Mouse (Mus musculus): ENCODE measurements around the gene Tigd3. TPM values are rescaled to one million over a fixed set of nuclear protein-coding genes. Genes with fewer than 3 reads are reported as not detected.

The Tigd3 gene
- 1.0 TPM for polyA plus RNA-seq (2012; fragmentation: generic; extraction: Trizol)
- long read RNA-seq, experiment 1 = 0 reads
- long read RNA-seq, experiment 2, transcript Tigd3-202 (2 exons, 2,155 nt) = major isoform, 7 of 10 reads
- long read RNA-seq, experiment 2, partial matches to known transcripts = 0 of 10 reads
- long read RNA-seq, experiment 2, other reads (novel, unspliced or antisense) = 0 of 10 reads

DNA sequence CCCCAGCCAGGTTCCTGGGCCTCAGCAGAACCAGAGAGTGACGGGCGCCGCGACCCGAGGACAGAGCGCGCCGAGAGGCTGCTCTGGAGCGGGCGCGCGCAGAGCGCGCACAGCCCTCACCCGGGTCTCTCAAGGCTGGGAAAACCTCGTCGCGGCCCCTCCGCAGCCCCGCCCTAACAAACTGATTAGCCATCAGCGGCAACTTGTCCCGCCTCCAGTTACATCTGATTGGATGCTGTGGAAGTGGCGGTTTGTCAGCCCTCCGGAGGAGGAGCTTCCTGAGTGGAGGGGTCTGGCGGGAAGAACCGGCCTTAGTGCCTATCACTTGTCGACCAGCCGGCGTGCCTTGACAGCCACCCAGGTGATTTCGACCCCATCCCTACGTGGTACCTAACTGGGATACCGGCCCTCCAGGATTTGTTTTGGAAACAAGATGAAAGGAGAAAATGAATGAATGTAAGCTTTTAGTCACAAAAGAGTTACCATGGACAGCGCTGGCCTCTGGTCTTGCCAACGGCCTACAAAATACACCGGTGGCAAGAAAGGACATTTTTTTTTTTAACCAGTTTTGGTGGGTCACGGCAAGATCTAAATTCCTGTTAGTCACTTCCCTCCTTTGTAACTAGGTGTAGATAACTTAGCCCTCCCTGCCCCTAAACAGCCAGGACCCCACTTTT is at the start of gene Tigd3:
Gene Tigd3, minus strand, starts transcription at position 148 of the 677 bp plus-strand sequence.
- TF ChIP-seq CTCF (IDR thresholded peaks at IDR 0.05; ENCODE audit: control insufficient read depth, insufficient read depth, insufficient read length) (no peak), MAX (IDR thresholded peaks at IDR 0.05) (no peak), FOSL1 (IDR thresholded peaks at IDR 0.05; ENCODE audit: insufficient read depth, low read length, poor library complexity, severe bottlenecking) (no peak), CEBPB (IDR thresholded peaks at IDR 0.05; ENCODE audit: low read depth) (no peak), USF1 (IDR thresholded peaks at IDR 0.05; ENCODE audit: low read depth) (no peak), MYOD1 (IDR thresholded peaks at IDR 0.05; ENCODE audit: control insufficient read depth, insufficient read length, low read depth) (no peak), MYOG (IDR thresholded peaks at IDR 0.05; ENCODE audit: control insufficient read depth, extremely low read depth, insufficient read length) (no peak)
- Histone ChIP-seq H3K4me3 (ENCODE audit: insufficient read depth, poor library complexity, severe bottlenecking) (peak within 1 kb of the TSS; percentile 28), H3K79me3 (ENCODE audit: low read depth) (no peaks in the 10 kb centered on the region), H3K27me3 (ENCODE audit: control insufficient read depth, insufficient read depth, insufficient read length) (no peaks in the 10 kb centered on the region), H3K79me2 (ENCODE audit: control insufficient read depth, insufficient read depth) (no peaks in the 10 kb centered on the region), H3K36me3 (ENCODE audit: control insufficient read depth, insufficient read depth) (peaks cover 36% of the 10 kb centered on the region), H3ac (ENCODE audit: control insufficient read depth, insufficient read length, low read depth) (peak within 1 kb of the TSS; percentile 76)

DNA sequence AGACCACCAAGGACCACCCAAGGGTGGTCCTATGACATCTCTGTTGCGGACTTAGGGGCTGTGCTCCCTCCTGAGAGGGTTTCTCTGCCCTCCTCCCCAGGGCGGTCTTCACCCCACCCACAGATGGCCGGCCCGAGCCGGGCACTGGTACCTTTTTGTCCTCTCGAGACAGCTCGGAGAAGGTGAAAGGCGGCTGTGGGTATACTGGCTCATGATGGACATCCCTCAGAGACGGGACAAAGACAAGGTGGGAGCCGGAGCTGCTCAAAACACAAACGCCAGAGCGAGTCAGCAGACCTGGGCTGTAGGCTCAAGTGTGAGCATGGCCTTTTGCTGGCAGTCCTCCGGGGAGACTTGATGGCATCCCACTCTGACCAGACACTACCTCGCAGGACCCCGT is 49.5 kb upstream of the Tigd3 start:
- no peak for TF ChIP-seq MYOG (IDR thresholded peaks at IDR 0.05; ENCODE audit: control insufficient read depth, extremely low read depth, insufficient read length)
- no peak for TF ChIP-seq USF1 (IDR thresholded peaks at IDR 0.05; ENCODE audit: low read depth)
- TF ChIP-seq CTCF (IDR thresholded peaks at IDR 0.05; ENCODE audit: control insufficient read depth, insufficient read depth, insufficient read length) = no peak
- Histone ChIP-seq H3K79me3 (ENCODE audit: low read depth) (no peaks in the 10 kb centered on the region), H3K79me2 (ENCODE audit: control insufficient read depth, insufficient read depth) (no peaks in the 10 kb centered on the region), H3K27me3 (ENCODE audit: control insufficient read depth, insufficient read depth, insufficient read length) (no peaks in the 10 kb centered on the region), H3K36me3 (ENCODE audit: control insufficient read depth, insufficient read depth) (peaks cover 53% of the 10 kb centered on the region), H3K4me3 (ENCODE audit: insufficient read depth, poor library complexity, severe bottlenecking) (no peak overlapping the region), H3ac (ENCODE audit: control insufficient read depth, insufficient read length, low read depth) (no peak overlapping the region)

DNA sequence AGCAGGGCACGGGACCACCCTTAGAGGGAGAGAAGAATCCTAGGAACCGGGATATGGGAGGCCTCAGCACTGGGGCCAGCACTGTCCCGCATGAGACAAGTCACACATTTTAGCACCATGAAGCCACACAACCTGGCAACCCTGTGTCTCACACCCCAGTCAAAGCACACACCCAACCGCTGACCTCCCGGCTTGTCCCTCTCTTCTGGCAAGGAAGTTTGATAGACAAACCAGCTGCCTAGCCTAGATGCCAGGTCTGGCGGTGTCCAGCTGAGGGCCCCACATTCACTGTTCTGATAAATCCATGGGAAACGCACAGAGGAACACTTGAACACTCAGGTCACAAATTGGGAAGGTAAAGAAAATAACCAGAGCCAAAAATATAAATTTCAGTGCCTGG is 48.6 kb upstream of the Tigd3 start:
- no peak for TF ChIP-seq CTCF (IDR thresholded peaks at IDR 0.05; ENCODE audit: control insufficient read depth, insufficient read depth, insufficient read length)
- no peak for TF ChIP-seq MYOD1 (IDR thresholded peaks at IDR 0.05; ENCODE audit: control insufficient read depth, insufficient read length, low read depth)
- TF ChIP-seq MAX (IDR thresholded peaks at IDR 0.05) = no peak
- TF ChIP-seq CEBPB (IDR thresholded peaks at IDR 0.05; ENCODE audit: low read depth) = no peak
- no peak for TF ChIP-seq USF1 (IDR thresholded peaks at IDR 0.05; ENCODE audit: low read depth)
- Histone ChIP-seq H3K27me3 (ENCODE audit: control insufficient read depth, insufficient read depth, insufficient read length) (no peaks in the 10 kb centered on the region), H3K79me2 (ENCODE audit: control insufficient read depth, insufficient read depth) (no peaks in the 10 kb centered on the region), H3ac (ENCODE audit: control insufficient read depth, insufficient read length, low read depth) (no peak overlapping the region), H3K36me3 (ENCODE audit: control insufficient read depth, insufficient read depth) (peaks cover 45% of the 10 kb centered on the region), H3K79me3 (ENCODE audit: low read depth) (no peaks in the 10 kb centered on the region), H3K4me3 (ENCODE audit: insufficient read depth, poor library complexity, severe bottlenecking) (no peak overlapping the region)

DNA sequence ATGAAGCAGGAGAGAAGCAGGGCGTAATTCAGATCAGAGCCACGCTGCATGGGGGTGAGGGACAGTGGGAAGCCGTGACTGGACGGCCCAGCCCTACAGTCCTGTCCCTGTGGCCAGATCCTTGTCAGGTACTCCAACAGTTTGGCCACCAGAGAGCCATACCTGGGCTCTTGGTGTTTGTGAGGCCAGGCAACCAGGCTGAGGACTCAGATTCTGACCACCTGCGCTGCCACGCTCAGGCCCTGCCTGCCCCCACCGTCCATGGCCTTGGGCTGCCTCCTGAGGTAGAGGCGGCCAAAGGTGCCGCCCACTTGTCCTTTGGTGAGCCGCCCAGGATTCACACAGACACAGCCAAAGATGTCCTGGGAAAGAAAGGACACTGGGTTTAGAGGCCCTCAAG is 46.7 kb upstream of the Tigd3 start:
- H3K36me3 ChIP-seq (ENCODE audit: control insufficient read depth, insufficient read depth) = peaks cover 31% of the 10 kb centered on the region
- no peaks in the 10 kb centered on the region for H3K79me3 ChIP-seq (ENCODE audit: low read depth)
- TF ChIP-seq USF1 (IDR thresholded peaks at IDR 0.05; ENCODE audit: low read depth) (no peak), MYOG (IDR thresholded peaks at IDR 0.05; ENCODE audit: control insufficient read depth, extremely low read depth, insufficient read length) (no peak), CTCF (IDR thresholded peaks at IDR 0.05; ENCODE audit: control insufficient read depth, insufficient read depth, insufficient read length) (no peak), MYOD1 (IDR thresholded peaks at IDR 0.05; ENCODE audit: control insufficient read depth, insufficient read length, low read depth) (no peak)
- H3K4me3 ChIP-seq (ENCODE audit: insufficient read depth, poor library complexity, severe bottlenecking) = no peak overlapping the region
- no peaks in the 10 kb centered on the region for H3K27me3 ChIP-seq (ENCODE audit: control insufficient read depth, insufficient read depth, insufficient read length)
- H3K79me2 ChIP-seq (ENCODE audit: control insufficient read depth, insufficient read depth) = no peaks in the 10 kb centered on the region
- H3ac ChIP-seq (ENCODE audit: control insufficient read depth, insufficient read length, low read depth) = peak overlapping the region; percentile 13

DNA sequence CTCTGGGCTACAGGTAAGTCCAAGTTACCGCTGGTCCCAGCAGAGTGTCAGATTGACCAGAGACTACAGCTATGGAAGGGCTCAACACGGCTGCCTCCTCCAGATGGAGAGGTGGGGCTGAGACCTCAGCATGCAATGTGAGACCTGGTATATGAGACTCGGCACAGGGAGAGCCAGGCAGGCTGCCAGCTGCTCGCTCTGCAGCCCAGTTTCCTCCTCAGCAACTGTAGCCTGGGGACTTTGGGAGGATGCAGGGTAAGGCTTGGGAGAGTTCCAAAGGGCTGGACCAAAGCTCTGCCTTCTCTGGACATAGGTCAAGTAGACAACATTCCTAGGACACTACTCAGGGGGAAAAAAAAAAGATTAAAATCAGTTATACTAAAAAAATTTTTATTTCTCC is 46.2 kb upstream of the Tigd3 start:
- Histone ChIP-seq H3K36me3 (ENCODE audit: control insufficient read depth, insufficient read depth) (peaks cover 31% of the 10 kb centered on the region), H3K4me3 (ENCODE audit: insufficient read depth, poor library complexity, severe bottlenecking) (no peak overlapping the region), H3K79me3 (ENCODE audit: low read depth) (no peaks in the 10 kb centered on the region), H3K27me3 (ENCODE audit: control insufficient read depth, insufficient read depth, insufficient read length) (no peaks in the 10 kb centered on the region), H3K79me2 (ENCODE audit: control insufficient read depth, insufficient read depth) (no peaks in the 10 kb centered on the region), H3ac (ENCODE audit: control insufficient read depth, insufficient read length, low read depth) (peak overlapping the region; percentile 34)
- TF ChIP-seq USF1 (IDR thresholded peaks at IDR 0.05; ENCODE audit: low read depth) (no peak), MYOG (IDR thresholded peaks at IDR 0.05; ENCODE audit: control insufficient read depth, extremely low read depth, insufficient read length) (no peak), CEBPB (IDR thresholded peaks at IDR 0.05; ENCODE audit: low read depth) (no peak), MAX (IDR thresholded peaks at IDR 0.05) (peak; percentile 9), MYOD1 (IDR thresholded peaks at IDR 0.05; ENCODE audit: control insufficient read depth, insufficient read length, low read depth) (peak; percentile 34)

DNA sequence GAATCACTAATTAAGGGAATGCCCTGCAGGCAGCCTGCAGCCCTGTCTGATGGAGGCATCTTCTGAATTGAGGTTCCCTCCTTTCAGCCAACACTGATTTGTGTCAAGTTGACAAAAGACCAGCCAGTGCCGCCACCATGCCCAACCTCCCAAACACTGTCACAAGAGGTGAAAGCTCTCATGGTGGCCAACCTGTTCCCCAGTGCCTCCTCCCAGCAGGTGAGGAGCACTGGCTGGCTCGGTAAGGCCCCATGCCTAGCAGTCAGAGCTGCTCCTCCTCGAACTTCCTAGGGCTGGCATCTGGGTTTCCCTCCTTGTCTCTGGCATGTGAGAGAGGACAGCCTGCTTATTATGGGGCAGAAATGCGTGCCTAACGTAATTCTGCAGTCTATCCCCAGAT is 45.8 kb upstream of the Tigd3 start:
- H3ac ChIP-seq (ENCODE audit: control insufficient read depth, insufficient read length, low read depth) = peak overlapping the region; percentile 34
- no peaks in the 10 kb centered on the region for H3K27me3 ChIP-seq (ENCODE audit: control insufficient read depth, insufficient read depth, insufficient read length)
- no peaks in the 10 kb centered on the region for H3K79me2 ChIP-seq (ENCODE audit: control insufficient read depth, insufficient read depth)
- TF ChIP-seq MYOG (IDR thresholded peaks at IDR 0.05; ENCODE audit: control insufficient read depth, extremely low read depth, insufficient read length) (no peak), CTCF (IDR thresholded peaks at IDR 0.05; ENCODE audit: control insufficient read depth, insufficient read depth, insufficient read length) (no peak), MYOD1 (IDR thresholded peaks at IDR 0.05; ENCODE audit: control insufficient read depth, insufficient read length, low read depth) (no peak), CEBPB (IDR thresholded peaks at IDR 0.05; ENCODE audit: low read depth) (no peak), USF1 (IDR thresholded peaks at IDR 0.05; ENCODE audit: low read depth) (no peak), FOSL1 (IDR thresholded peaks at IDR 0.05; ENCODE audit: insufficient read depth, low read length, poor library complexity, severe bottlenecking) (no peak), MAX (IDR thresholded peaks at IDR 0.05) (no peak)
- no peak overlapping the region for H3K4me3 ChIP-seq (ENCODE audit: insufficient read depth, poor library complexity, severe bottlenecking)
- peaks cover 31% of the 10 kb centered on the region for H3K36me3 ChIP-seq (ENCODE audit: control insufficient read depth, insufficient read depth)
- H3K79me3 ChIP-seq (ENCODE audit: low read depth) = no peaks in the 10 kb centered on the region

All from C2C12 (cell line).